Mouse (Mus musculus): ENCODE measurements around the gene Spata5. TPM values are rescaled to one million over a fixed set of nuclear protein-coding genes. Genes with fewer than 3 reads are reported as not detected.
"Not testable (repeated sequence)": the region's sequence is repeated elsewhere in the genome, so short reads cannot be mapped to it uniquely, and the experiment has no call there.

Spata5 gene
- total RNA-seq, 1 experiment from 2014 or later = 136 TPM

DNA sequence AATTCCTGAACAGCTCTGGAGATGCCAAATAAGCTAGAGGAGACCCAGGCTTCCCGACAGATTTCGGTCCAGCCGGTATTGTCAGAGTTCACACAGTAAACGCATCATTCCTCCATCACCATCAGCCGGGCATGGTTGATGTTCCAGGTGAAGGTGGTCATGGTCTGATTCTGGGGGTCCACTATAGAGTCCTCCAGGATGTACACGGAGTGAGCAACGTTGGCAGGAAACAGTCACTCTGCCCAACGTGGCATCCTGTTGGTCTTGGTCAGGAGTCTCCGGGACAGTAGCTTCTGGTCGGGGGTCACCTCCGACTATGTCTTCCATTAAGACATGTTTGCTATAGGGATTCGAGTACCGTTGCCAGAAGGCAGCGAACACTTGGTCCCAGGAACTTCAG, 179.9 kb downstream of the Spata5 start:
- ATAC-seq (replicated peaks; ENCODE audit: insufficient number of reproducible peaks, low FRiP score, low TSS enrichment, poor library complexity, severe bottlenecking) = not testable (repeated sequence)

DNA sequence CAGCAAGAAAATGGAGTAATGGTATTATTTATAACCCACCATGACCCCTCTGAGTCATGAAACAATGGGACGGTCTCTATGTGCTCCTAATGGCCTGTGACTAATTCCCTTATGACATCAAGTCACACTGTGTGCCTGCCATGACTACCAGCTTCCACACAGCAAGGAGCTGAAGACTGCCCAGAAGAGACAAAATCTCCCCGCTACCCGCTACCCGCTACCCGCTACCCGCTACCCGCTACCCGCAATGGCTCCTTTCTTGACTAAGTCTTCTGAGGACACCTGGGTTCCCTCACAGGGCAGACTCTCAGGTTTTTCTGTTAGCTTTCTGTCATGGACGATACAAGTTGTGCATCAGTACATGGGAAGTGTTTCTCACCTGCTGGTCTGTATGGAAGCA, 182.7 kb downstream of the Spata5 start:
- no peak for ATAC-seq (replicated peaks; ENCODE audit: insufficient number of reproducible peaks, low FRiP score, low TSS enrichment, poor library complexity, severe bottlenecking)

DNA sequence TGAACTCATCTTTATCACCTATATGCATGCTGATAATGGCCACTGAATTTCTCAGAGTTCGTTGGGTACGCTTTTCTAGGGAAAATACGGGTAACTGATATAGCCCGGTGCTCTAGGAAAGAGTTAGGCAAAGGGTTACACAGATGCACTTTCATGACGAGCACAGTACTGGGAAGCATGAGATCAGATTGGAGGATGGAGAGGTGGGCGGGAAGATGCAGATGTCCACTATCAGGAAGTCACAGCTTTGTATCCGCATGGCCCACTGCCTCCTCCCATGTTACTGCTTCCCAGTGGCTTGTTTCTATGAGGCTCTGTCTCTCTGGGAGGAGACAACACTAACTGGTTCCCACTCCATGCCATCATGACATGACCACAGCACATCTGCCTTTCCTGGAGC, 183.2 kb downstream of the Spata5 start:
- ATAC-seq (replicated peaks; ENCODE audit: insufficient number of reproducible peaks, low FRiP score, low TSS enrichment, poor library complexity, severe bottlenecking) = no peak

DNA sequence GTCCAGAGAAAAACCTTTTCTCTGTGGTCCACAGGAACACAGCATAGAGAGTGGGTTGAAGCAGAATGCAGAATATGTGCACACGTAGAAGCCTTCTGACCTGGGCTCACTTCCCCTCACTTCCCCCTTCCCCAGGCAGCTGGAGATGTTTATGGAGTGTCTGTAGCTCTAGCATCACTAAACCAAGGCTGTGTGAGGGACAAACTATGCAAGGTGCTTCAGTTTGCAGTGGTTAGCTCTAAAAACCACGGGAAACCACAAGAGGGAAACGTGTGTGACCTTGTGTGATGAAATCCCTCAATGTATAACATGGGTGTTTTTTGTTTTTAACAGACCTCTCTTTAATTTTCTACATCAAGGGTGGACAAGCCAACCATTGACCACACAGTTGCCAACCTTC, 183.8 kb downstream of the Spata5 start:
- ATAC-seq (replicated peaks; ENCODE audit: insufficient number of reproducible peaks, low FRiP score, low TSS enrichment, poor library complexity, severe bottlenecking) = no peak

DNA sequence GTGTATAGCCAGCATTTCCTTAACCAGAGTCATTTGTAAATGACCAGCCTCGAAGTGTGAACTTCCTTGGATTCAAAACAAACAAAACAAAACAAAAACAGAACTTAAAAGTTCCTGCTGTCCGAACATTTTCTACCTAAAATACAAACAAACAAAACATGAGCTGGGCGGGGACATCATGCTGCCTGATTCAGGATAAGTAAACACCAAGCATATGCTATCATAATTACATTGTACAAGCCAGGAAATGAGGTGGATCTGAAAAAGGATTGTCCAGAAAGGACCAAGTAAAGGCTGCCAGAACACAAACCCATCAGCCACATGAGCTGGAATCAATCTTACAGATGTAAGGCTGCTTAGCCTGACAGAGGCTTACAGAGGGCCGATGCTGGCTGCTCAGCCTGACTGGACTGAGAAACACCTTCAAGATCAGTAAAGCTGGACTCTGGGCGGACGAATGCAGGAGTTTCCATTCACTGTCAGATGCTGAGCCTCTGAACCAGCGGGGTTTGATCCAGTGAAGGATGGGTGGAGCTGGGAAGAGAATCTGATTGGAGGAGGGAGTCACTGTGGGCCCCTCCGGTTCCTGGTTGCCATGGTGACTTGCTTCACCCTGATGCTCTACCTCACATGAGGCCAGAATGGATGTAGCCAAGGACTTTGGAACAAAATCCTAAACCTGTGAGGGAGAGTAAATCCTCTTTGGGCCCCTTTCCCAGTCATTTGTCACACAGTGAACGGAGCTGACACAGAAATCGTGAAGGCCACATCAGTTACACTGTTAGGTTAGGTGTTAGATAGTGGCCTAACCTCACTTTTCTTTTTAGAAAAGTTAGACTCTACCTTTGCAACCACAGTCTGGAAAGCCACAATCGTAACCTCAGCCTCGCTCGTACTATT, 185.5 kb downstream of the Spata5 start:
- ATAC-seq (replicated peaks; ENCODE audit: insufficient number of reproducible peaks, low FRiP score, low TSS enrichment, poor library complexity, severe bottlenecking) = no peak

DNA sequence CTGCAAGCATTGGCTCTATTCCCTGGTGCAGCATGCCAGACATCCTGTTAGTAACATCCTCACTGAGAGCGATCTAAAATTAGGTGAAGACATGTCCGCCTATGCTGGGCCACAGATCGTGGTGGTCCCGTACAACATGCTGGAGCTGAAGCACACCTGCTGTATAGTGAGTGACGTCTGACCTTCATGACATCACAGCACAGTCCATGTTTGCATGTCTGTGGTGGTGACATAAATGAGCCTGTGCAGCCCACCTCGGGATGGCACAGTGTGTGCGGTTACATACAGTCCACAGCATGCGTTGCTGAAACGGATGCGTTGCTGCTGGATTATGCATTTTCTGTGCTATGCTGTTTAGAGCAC, 186.2 kb downstream of the Spata5 start:
- ATAC-seq (replicated peaks; ENCODE audit: insufficient number of reproducible peaks, low FRiP score, low TSS enrichment, poor library complexity, severe bottlenecking) = no peak

DNA sequence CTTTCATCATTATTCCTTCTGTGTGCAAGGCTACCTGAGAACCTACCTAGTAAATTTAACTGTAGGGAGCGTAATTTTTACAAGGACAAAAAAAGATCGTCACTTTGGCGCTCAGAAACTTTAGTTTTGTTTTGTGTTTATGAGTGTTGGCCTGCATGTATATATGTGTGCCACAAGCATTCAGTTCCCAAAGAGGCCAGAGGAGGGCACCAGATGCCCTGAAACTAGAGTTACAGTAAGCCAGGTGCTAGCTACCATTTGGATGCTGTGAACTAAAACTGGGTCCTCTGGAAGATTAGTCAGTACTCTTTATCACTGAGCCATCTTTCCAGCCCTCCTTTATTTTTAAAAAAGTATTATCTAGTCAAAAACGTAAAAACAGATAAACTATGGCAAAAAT, 189.2 kb downstream of the Spata5 start:
- no peak for ATAC-seq (replicated peaks; ENCODE audit: insufficient number of reproducible peaks, low FRiP score, low TSS enrichment, poor library complexity, severe bottlenecking)

DNA sequence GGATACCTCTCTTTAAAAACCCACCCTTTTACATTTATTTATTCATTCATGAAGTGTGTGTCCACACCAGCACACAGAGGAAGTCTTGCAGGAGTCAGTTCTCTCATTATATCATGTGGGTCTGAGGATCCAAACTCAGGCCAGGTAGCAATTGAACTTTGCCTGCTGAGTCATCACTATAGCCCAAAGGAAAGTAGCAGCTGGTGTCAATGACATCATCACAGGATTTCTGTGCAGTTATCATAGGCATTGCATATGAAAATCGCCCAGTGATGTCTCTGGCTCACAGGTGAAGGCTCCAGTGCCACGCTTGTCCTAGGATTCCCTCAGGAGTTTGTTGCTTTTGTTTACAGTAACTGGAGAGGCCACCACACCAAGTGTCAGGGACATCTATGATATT, 191.0 kb downstream of the Spata5 start:
- ATAC-seq (replicated peaks; ENCODE audit: insufficient number of reproducible peaks, low FRiP score, low TSS enrichment, poor library complexity, severe bottlenecking) = no peak

DNA sequence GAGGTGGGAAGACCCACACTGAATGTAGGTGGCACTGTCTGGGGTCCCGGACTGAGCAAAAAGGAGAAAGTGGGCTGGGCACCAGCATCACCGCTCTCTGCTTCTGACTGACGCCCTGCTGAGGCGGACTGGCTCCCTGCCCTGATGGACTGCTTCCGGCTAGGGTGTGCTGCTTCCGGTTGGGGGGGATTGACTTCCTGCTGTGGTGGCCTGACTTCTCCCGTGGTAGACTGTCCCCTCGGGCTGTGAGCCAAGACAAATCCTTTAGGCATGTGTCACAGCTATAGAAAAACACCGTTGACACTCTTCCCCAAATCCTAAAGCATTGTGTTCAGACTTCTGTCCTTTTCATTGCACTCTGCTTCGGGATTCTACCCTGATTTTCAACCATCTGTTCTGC, 194.0 kb downstream of the Spata5 start:
- no peak for ATAC-seq (replicated peaks; ENCODE audit: insufficient number of reproducible peaks, low FRiP score, low TSS enrichment, poor library complexity, severe bottlenecking)

DNA sequence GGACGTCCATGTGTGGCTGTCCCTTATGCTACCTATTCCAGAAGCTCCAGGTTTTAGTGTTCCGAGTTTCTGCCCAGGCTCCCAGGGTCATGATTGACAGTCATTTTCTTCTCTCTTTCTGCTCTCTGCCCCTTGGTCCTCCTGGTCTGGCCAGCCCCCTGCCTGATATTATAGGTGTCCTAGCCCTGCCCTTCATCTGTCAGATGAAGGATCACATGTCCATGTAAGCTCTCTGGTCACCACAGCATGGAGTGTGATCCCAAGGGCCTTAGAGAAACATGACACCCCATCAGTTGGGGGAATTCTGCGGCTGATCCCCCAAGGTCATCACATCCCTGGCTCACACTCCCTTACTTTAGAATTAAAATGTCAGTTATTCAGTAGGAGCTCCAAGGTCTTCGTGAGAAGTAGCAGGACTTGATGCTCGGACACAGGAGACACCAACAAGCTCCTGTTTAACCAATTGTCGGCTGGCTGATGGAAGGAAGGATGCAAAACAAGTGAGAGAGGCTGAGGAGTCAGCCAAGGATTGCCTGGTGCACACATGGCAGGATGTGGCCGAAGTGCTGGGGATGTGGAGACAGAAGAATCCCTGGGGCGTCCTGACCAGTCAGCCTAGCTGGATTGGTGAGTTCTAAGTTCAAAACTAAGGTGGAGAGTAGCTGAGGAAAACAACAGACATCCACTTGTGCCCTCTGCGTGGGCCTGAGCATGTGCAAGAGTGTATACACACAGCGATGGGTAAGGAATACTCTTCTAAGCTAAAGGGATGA, 195.4 kb downstream of the Spata5 start:
- ATAC-seq (replicated peaks; ENCODE audit: insufficient number of reproducible peaks, low FRiP score, low TSS enrichment, poor library complexity, severe bottlenecking) = no peak

DNA sequence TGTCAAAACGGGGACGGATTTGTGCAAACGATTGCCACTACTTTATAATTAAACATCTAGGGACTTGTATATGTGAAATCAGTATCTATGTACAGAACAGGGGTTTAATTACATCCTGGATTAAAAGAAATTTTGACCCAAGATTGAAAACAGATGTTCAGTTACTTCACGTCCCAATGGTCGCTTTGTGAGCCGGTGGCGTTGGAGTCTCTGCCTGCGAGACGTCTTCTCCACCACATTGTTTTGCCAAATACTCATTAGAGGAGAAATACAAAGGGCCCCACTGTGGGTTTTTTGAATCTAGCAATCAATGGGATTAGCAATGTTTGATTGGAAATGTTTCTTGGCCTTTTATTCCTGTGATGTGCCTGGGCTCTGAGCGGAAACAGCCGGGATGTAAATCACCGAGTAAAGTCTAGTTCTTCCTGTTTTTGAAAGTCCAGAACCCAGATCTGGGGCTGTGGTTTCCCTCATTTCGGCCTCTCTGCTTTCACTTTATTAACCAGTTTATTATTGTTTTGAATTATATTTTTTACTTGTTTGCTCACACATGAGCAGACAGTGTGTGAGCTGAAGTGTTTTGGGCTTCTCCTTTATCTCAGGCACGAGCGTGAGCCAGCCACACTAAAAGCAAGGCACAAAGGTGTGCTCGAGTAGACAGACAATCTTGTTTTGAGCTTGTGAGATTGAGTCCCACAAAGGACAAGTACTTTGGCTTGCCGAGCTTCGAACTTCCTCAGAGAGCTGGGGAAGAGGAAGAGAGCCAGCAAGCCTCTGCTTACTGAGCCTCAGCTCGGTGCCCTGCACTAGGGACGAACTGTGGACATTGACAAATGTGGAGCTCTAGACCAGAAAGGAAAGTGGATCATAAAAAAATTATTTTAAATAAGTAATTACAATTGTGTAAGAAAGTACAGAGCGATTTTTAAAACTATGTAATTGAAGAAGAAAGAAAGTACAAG, 197.2 kb downstream of the Spata5 start:
- ATAC-seq (replicated peaks; ENCODE audit: insufficient number of reproducible peaks, low FRiP score, low TSS enrichment, poor library complexity, severe bottlenecking) = no peak; the same call in 1 of the 2 replicates

Other genes with a start within 250 kb of the Spata5 start
- gene Il21, start 187.3 kb upstream of the Spata5 start, total RNA-seq (2017) = 0.53 TPM in 1 of 3 replicates, not detected in the others
- gene Bbs12, start 107.3 kb upstream of the Spata5 start, total RNA-seq (2017) = 1.4 to 4.5 TPM (median 1.9 TPM) in 3 replicates
- 2.9 TPM in 1 of 3 replicates, not detected in the others for gene Cetn4, start 107.2 kb upstream of the Spata5 start, total RNA-seq (2017)
- gene Fgf2, start 71.5 kb upstream of the Spata5 start, total RNA-seq (2017) = 0.10 to 0.19 TPM in 2 of 3 replicates, not detected in the other
- 10.5 to 21.5 TPM (median 17.6 TPM) in 3 replicates for gene Nudt6, start 315 bp downstream of the Spata5 start, total RNA-seq (2017)
- gene Spry1, start 220.1 kb downstream of the Spata5 start, total RNA-seq (2017) = 0.48 to 0.96 TPM in 2 of 3 replicates, not detected in the other